Mouse (Mus musculus) heart, adult 2 months (tissue): ENCODE measurements around the gene Nab2.

Source experiments
- EP300 ChIP-seq: fragments of 200-500 bp; IDR thresholded peaks from 2 replicates; pipeline ENCODE4 v1.6.1; 2011; ENCODE audit warnings: low read depth, low read length, control low read depth; ENCODE audit not compliant: insufficient read depth
- POLR2A ChIP-seq: fragments of 200-500 bp; IDR thresholded peaks from 2 replicates; pipeline ENCODE4 v1.6.1; 2011; ENCODE audit warnings: mild to moderate bottlenecking, low read depth, low read length, control low read depth; ENCODE audit not compliant: insufficient read depth

- no peak for TF ChIP-seq POLR2A
- TF ChIP-seq EP300, result no peak
These were observed 53.4 kb downstream of the Nab2 start for GRCm38 (mm10) chr10:127615034-127615374.
